Mouse (Mus musculus): Measurements from ENCODE around the gene Zfp422.

GRCm38 (mm10) chr6:116663364-116663763, 34.6 kb upstream of the Zfp422 start:
- TF ChIP-seq CTCF (IDR thresholded peaks at IDR 0.05; ENCODE audit: low read depth, low read length) (no peak), POLR2A (IDR thresholded peaks at IDR 0.05; ENCODE audit: borderline replicate concordance, low read depth, low read length) (no peak)
